Mouse (Mus musculus): ENCODE results near the gene Aggf1. TPM values are rescaled to one million over a fixed set of nuclear protein-coding genes. Genes with fewer than 3 reads are reported as not detected.

Gene Aggf1
- polyA plus RNA-seq, 1 experiment from 2014 or later, result 55.1 TPM

- Histone ChIP-seq H3K9me3 (ENCODE audit: control insufficient read depth, low read length) (no peaks in the 10 kb centered on the region), H3K9ac (ENCODE audit: low read length) (no peak overlapping the region), H3K36me3 (ENCODE audit: control insufficient read depth, insufficient read depth, low read length) (no peaks in the 10 kb centered on the region), H3K27me3 (ENCODE audit: control insufficient read depth, insufficient read depth, low read length) (no peaks in the 10 kb centered on the region), H3K4me1 (ENCODE audit: control insufficient read depth, insufficient read depth, low read length) (no peaks in the 10 kb centered on the region), H3K27ac (ENCODE audit: low read depth, low read length) (no peak overlapping the region), H3K4me3 (ENCODE audit: low read depth, low read length) (no peak overlapping the region), H3K4me2 (no peak overlapping the region)
- DNase-seq (ENCODE audit: low spot score, missing footprints), result peak; percentile 79
- no peak for ATAC-seq (ENCODE audit: low FRiP score)
- 66% methylated on average over 8 of the region's 8 CpGs for WGBS
Observed at GRCm38 (mm10) chr13:95307100-95307655, 68.0 kb downstream of the Aggf1 start.

DNA sequence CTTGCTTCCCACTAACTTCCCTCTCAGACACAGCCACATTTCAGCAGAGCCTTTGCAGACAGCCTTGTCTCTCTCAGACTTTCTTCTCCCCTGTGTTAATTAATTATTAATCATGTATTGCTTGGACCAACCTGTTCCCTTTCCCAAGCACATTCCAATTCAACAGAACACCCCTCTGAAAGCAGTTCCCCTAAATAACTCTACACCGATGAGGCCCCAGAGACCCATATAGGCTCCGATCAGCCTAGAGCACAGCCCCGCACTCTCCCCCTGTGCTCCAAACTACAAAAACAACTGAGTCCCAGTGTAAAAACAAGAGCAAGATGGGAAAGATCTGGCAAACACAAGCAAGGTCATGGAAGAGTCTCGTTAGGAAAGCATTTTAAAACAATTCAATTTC lies 68.6 kb downstream of the Aggf1 start:
- Histone ChIP-seq H3K9ac (ENCODE audit: low read length) (no peak overlapping the region), H3K4me2 (no peak overlapping the region), H3K4me3 (ENCODE audit: low read depth, low read length) (no peak overlapping the region), H3K4me1 (ENCODE audit: control insufficient read depth, insufficient read depth, low read length) (no peaks in the 10 kb centered on the region), H3K9me3 (ENCODE audit: control insufficient read depth, low read length) (no peaks in the 10 kb centered on the region), H3K27ac (ENCODE audit: low read depth, low read length) (no peak overlapping the region), H3K36me3 (ENCODE audit: control insufficient read depth, insufficient read depth, low read length) (no peaks in the 10 kb centered on the region), H3K27me3 (ENCODE audit: control insufficient read depth, insufficient read depth, low read length) (no peaks in the 10 kb centered on the region)
- 82% methylated on average over 4 of the region's 4 CpGs for WGBS
- ATAC-seq (ENCODE audit: low FRiP score), result no peak
- peak; percentile 79 for DNase-seq (ENCODE audit: low spot score, missing footprints)

Other genes starting within 250 kb of the Aggf1 start
- 1.9 and 2.3 TPM in 2 replicates for gene Pde8b, start 125.0 kb downstream of the Aggf1 start, polyA plus RNA-seq (2014; fragmentation: Nextera tagmentation; extraction: Ambion mirVana)
- 45.7 and 48.5 TPM in 2 replicates for gene Zbed3, start 51.7 kb downstream of the Aggf1 start, polyA plus RNA-seq (2014; fragmentation: Nextera tagmentation; extraction: Ambion mirVana)
- 1.9 TPM in 2 replicates for gene Crhbp, start 69.6 kb upstream of the Aggf1 start, polyA plus RNA-seq (2014; fragmentation: Nextera tagmentation; extraction: Ambion mirVana)
- gene S100z, start 103.4 kb upstream of the Aggf1 start, polyA plus RNA-seq (2014; fragmentation: Nextera tagmentation; extraction: Ambion mirVana), result not detected in 2 replicates
- 0.23 and 0.49 TPM in 2 replicates for gene F2rl1, start 149.9 kb upstream of the Aggf1 start, polyA plus RNA-seq (2014; fragmentation: Nextera tagmentation; extraction: Ambion mirVana)
- 129 and 143 TPM in 2 replicates for gene F2r, start 243.1 kb upstream of the Aggf1 start, polyA plus RNA-seq (2014; fragmentation: Nextera tagmentation; extraction: Ambion mirVana)

Data from midbrain, embryonic 11.5 days (tissue).